Mouse (Mus musculus): ENCODE data around the gene Rab3d. TPM values are rescaled to one million over a fixed set of nuclear protein-coding genes. Genes with fewer than 3 reads are reported as not detected.

The Rab3d gene
- total RNA-seq (2023): 100 to 1,000 TPM; 172 to 188 TPM

GRCm38 (mm10) chr9:21918035-21918592 is at the start of gene Rab3d:
Gene Rab3d (minus strand): TSS chr9:21918192.

GRCm38 (mm10) chr9:21963417-21963816 is 45.4 kb upstream of the Rab3d start, which contains the start of gene Epor:
Gene Epor (minus strand): TSS chr9:21963506.

GRCm38 (mm10) chr9:21955570-21956281 is 37.7 kb upstream of the Rab3d start, which contains the start of gene Swsap1:
Gene Swsap1 (plus strand): TSS chr9:21955755.

GRCm38 (mm10) chr9:21936692-21937570 is 18.9 kb upstream of the Rab3d start, which contains the start of gene Plppr2:
Gene Plppr2 (plus strand): TSS chr9:21937033.

GRCm38 (mm10) chr9:21927208-21927753 is 9.3 kb upstream of the Rab3d start, which contains the start of the genes Ccdc159 and Tmem205:
Gene Ccdc159 (plus strand): TSS chr9:21927471.
Gene Tmem205 (minus strand): TSS chr9:21927556.

Other genes with a start within 250 kb of the Rab3d start
- gene Ldlr, start 194.7 kb downstream of the Rab3d start, total RNA-seq (2023): 10 to 100 TPM; 61.6 to 79.5 TPM
- 10 to 100 TPM; 26.1 to 36.9 TPM for gene Spc24, start 157.9 kb downstream of the Rab3d start, total RNA-seq (2023)
- gene Kank2, start 119.4 kb downstream of the Rab3d start, total RNA-seq (2023): under 1 TPM; 0.36 to 0.60 TPM
- gene Angptl8, start 82.7 kb downstream of the Rab3d start, total RNA-seq (2023): not detected
- gene Dock6, start 65.6 kb downstream of the Rab3d start, total RNA-seq (2023): 1 to 10 TPM; 1.6 to 2.4 TPM
- 1 to 10 TPM; 1.3 TPM for gene Ccdc159, start 9.3 kb upstream of the Rab3d start, total RNA-seq (2023)
- gene Tmem205, start 9.4 kb upstream of the Rab3d start, total RNA-seq (2023): 10 to 100 TPM; 16.9 to 18.5 TPM
- gene Plppr2, start 18.8 kb upstream of the Rab3d start, total RNA-seq (2023): 1 to 10 TPM; 1.0 TPM
- gene Swsap1, start 37.6 kb upstream of the Rab3d start, total RNA-seq (2023): 1 to 10 TPM; 3.6 to 5.4 TPM
- 1 to 10 TPM; 3.4 to 8.7 TPM for gene Epor, start 45.3 kb upstream of the Rab3d start, total RNA-seq (2023)
- not detected for gene Rgl3, start 71.3 kb upstream of the Rab3d start, total RNA-seq (2023)
- gene Ccdc151, start 84.4 kb upstream of the Rab3d start, total RNA-seq (2023): not detected
- 10 to 100 TPM; 53.0 to 58.7 TPM for gene Prkcsh, start 84.6 kb upstream of the Rab3d start, total RNA-seq (2023)
- gene Elavl3, start 133.8 kb upstream of the Rab3d start, total RNA-seq (2023): not detected
- not detected for gene Gm49318, start 153.1 kb upstream of the Rab3d start, total RNA-seq (2023)
- 10 to 100 TPM in 1 of 2 experiments, 1 to 10 TPM in 1; 8.4 to 12.0 TPM for gene Zfp653, start 153.2 kb upstream of the Rab3d start, total RNA-seq (2023)
- 1 to 10 TPM; 7.1 to 8.9 TPM for gene Ecsit, start 167.2 kb upstream of the Rab3d start, total RNA-seq (2023)
- gene Cnn1, start 181.0 kb upstream of the Rab3d start, total RNA-seq (2023): not detected
- 10 to 100 TPM; 35.8 to 42.7 TPM for gene Elof1, start 199.0 kb upstream of the Rab3d start, total RNA-seq (2023)
- 10 to 100 TPM; 17.1 to 26.9 TPM for gene Acp5, start 217.5 kb upstream of the Rab3d start, total RNA-seq (2023)
- gene Pigyl, start 238.7 kb upstream of the Rab3d start, total RNA-seq (2023): 10 to 100 TPM; 14.6 to 16.6 TPM

Measured in neutrophil, adult 59 days (primary cell).